In genomic region chr6:126948336-126948735, GRCm38 (mm10) we compare ENCODE assay signal across 12 mouse cellular contexts. TPM values are rescaled to one million over a fixed set of nuclear protein-coding genes. Genes with fewer than 3 reads are reported as not detected.
A peak's percentile ranks its signal among the peaks of the same experiment; 100 is the strongest.
DNase-seq lines count a peak whose midpoint lies in the region; ATAC-seq and TF ChIP-seq lines count a peak whose summit lies in the region.
"Had no signal": no experiment of that assay in that cellular context is flagged by ENCODE, and none has a peak within 500 bp of the region (broad histone marks: within the 10 kb centered on the region; RNA-seq: fewer than 3 reads in every experiment).

No protein-coding gene starts in this region.

- H3K9ac ChIP-seq in kidney, postnatal 0 days (ENCODE audit: low read depth, low read length): no peak overlapping the region
- H3K9ac ChIP-seq in kidney, embryonic 15.5 days: no peak overlapping the region
- no peak overlapping the region for H3K9ac ChIP-seq in MEL (ENCODE audit: control insufficient read depth, low read depth, low read length, poor library complexity, severe bottlenecking)
- H3K9ac ChIP-seq: heart, embryonic 12.5 days; stomach, embryonic 15.5 days had no signal

- H3K9me3 ChIP-seq in kidney, postnatal 0 days (replicated peaks; ENCODE audit: low read length): no peaks in the 10 kb centered on the region
- H3K9me3 ChIP-seq in kidney, embryonic 15.5 days (replicated peaks): no peaks in the 10 kb centered on the region
- no peaks in the 10 kb centered on the region for H3K9me3 ChIP-seq in MEL (replicated peaks; ENCODE audit: insufficient read depth, low read length)
- H3K9me3 ChIP-seq: heart, embryonic 12.5 days; stomach, embryonic 15.5 days had no signal

- peak; percentile 42 for DNase-seq in embryo, embryonic 10.5 days (ENCODE audit: low spot score)
- no peak for DNase-seq in embryo, embryonic 9.5 days (ENCODE audit: extremely low spot score)
- peak; percentile 67 for DNase-seq in kidney, postnatal 0 days (ENCODE audit: low spot score)
- DNase-seq in MEL (ENCODE audit: low read depth, low spot score): peak; percentile 52
- peak; percentile 14 for DNase-seq in mesoderm, embryonic 11.5 days (ENCODE audit: low read depth, low spot score)
- DNase-seq in left cerebral cortex, postnatal 4 days: no peak
- DNase-seq in yolk sac, embryonic 10.5 days (ENCODE audit: low spot score): no peak
- DNase-seq: cerebellum, adult 11-12 months had no signal

- no peaks in the 10 kb centered on the region for H3K4me1 ChIP-seq in kidney, postnatal 0 days (replicated peaks; ENCODE audit: insufficient read depth, low read length)
- H3K4me1 ChIP-seq in kidney, embryonic 15.5 days: no peaks in the 10 kb centered on the region
- no peaks in the 10 kb centered on the region for H3K4me1 ChIP-seq in MEL (ENCODE audit: control insufficient read depth in 1 of 2, insufficient read depth in 2 of 2, low read length in 2 of 2)
- H3K4me1 ChIP-seq: heart, embryonic 12.5 days; stomach, embryonic 15.5 days had no signal

- H3K36me3 ChIP-seq in kidney, postnatal 0 days (ENCODE audit: insufficient read depth, low read length): peaks cover 21% of the 10 kb centered on the region; the same call in 1 of the 2 replicates
- H3K36me3 ChIP-seq in kidney, embryonic 15.5 days: peaks cover 56% of the 10 kb centered on the region
- peaks cover 0 to 1% of the 10 kb centered on the region in 2 experiments; a peak in 1 of 4 replicates for H3K36me3 ChIP-seq in MEL (ENCODE audit: control insufficient read depth in 1 of 2, insufficient read depth in 2 of 2, low read length in 2 of 2)

- peak; percentile 53 for TF ChIP-seq RAD21 in MEL (IDR thresholded peaks at IDR 0.05; ENCODE audit: low read depth, low read length)

- no peak for TF ChIP-seq POLR2A in MEL (IDR thresholded peaks at IDR 0.05; ENCODE audit: control insufficient read depth in 1 of 2, insufficient read depth in 1 of 2, low read depth in 1 of 2, low read length in 2 of 2, poor library complexity in 1 of 2)

- no peak overlapping the region for H3K27ac ChIP-seq in kidney, postnatal 0 days
- no peak overlapping the region for H3K27ac ChIP-seq in kidney, embryonic 15.5 days
- H3K27ac ChIP-seq in MEL (ENCODE audit: control insufficient read depth, low read depth, low read length): no peak overlapping the region
- H3K27ac ChIP-seq: stomach, embryonic 15.5 days had no signal

- TF ChIP-seq CTCF in kidney, postnatal 0 days (IDR thresholded peaks at IDR 0.05; ENCODE audit: low read depth): peak; percentile 69
- peak in 2 of 3 experiments; percentile 45 to 61; a peak in 3 of 6 replicates for TF ChIP-seq CTCF in MEL (IDR thresholded peaks at IDR 0.05 in 2 of 3, conservative IDR thresholded peaks at IDR 0.05 in 1 of 3; ENCODE audit: control insufficient read depth in 1 of 3, insufficient read depth in 1 of 3, low read depth in 2 of 3, low read length in 3 of 3, poor library complexity in 1 of 3, severe bottlenecking in 1 of 3)

- ATAC-seq in kidney, postnatal 0 days (replicated peaks; ENCODE audit: low FRiP score, low read depth): no peak
- no peak for ATAC-seq in kidney, embryonic 15.5 days (replicated peaks; ENCODE audit: low FRiP score)

- no peak for TF ChIP-seq EP300 in MEL (IDR thresholded peaks at IDR 0.05; ENCODE audit: low read depth in 1 of 2, low read length in 2 of 2)

- H3K4me3 ChIP-seq in kidney, postnatal 0 days (replicated peaks; ENCODE audit: low read depth, low read length): no peak overlapping the region
- H3K4me3 ChIP-seq in kidney, embryonic 15.5 days (replicated peaks): no peak overlapping the region
- H3K4me3 ChIP-seq in MEL (ENCODE audit: control insufficient read depth in 1 of 2, insufficient read depth in 1 of 2, low read depth in 2 of 2, low read length in 2 of 2): no peak overlapping the region
- H3K4me3 ChIP-seq: heart, embryonic 12.5 days; stomach, embryonic 15.5 days had no signal

- 90% methylated on average over 4 of the region's 4 CpGs for WGBS in kidney, postnatal 0 days
- WGBS in kidney, embryonic 15.5 days: 93% methylated on average over 4 of the region's 4 CpGs

- no peak overlapping the region for H3K4me2 ChIP-seq in kidney, postnatal 0 days (ENCODE audit: low read length)
- no peak overlapping the region for H3K4me2 ChIP-seq in kidney, embryonic 15.5 days
- H3K4me2 ChIP-seq: heart, embryonic 12.5 days; stomach, embryonic 15.5 days had no signal

- no peaks in the 10 kb centered on the region for H3K27me3 ChIP-seq in kidney, postnatal 0 days (ENCODE audit: insufficient read depth, low read length)
- H3K27me3 ChIP-seq in kidney, embryonic 15.5 days: no peaks in the 10 kb centered on the region
- H3K27me3 ChIP-seq in MEL (ENCODE audit: control insufficient read depth in 1 of 2, insufficient read depth in 2 of 2, low read length in 2 of 2): no peaks in the 10 kb centered on the region
- H3K27me3 ChIP-seq: heart, embryonic 12.5 days; stomach, embryonic 15.5 days had no signal

- intact Hi-C loops in left cerebral cortex, postnatal 4 days (cut with DNase I): loop anchor here (5.0 kb wide), 1 partner anchor 139 kb away; no protein-coding TSS in a partner anchor

- H3K79me2 ChIP-seq in MEL (ENCODE audit: control insufficient read depth, insufficient read depth, low read length, poor library complexity): no peaks in the 10 kb centered on the region

TF ChIP-seq in MEL, 35 proteins besides CTCF, POLR2A, EP300 and RAD21:
- TF ChIP-seq HCFC1 (IDR thresholded peaks at IDR 0.05; ENCODE audit: low read depth, low read length) (no peak), MYC (IDR thresholded peaks at IDR 0.05; ENCODE audit: low read depth, low read length) (no peak), SMC3 (IDR thresholded peaks at IDR 0.05; ENCODE audit: low read depth, low read length) (peak; percentile 49), ZC3H11A (IDR thresholded peaks at IDR 0.05; ENCODE audit: low read depth, low read length) (0 out of 2 replicates have a peak, but pooled peaks have one; percentile 6)

RNA-seq across cellular contexts. Expression of gene D6Wsu163e, which starts 8.6 kb away (rescaled TPM):
- polyA plus RNA-seq in kidney, postnatal 0 days (2015; fragmentation: Nextera tagmentation; extraction: Ambion mirVana): 17.8 and 18.7 TPM in 2 replicates
- 17.2 and 18.0 TPM in 2 replicates for polyA plus RNA-seq in kidney, embryonic 15.5 days (2015; fragmentation: Nextera tagmentation; extraction: Ambion mirVana)
- 31.4 and 36.6 TPM in 2 replicates for total RNA-seq in MEL (2012; rRNA removed)
- polyA plus RNA-seq in MEL (2012; ENCODE audit: insufficient read depth in 1 of 2, insufficient read length in 2 of 2, low read depth in 1 of 2, low replicate concordance in 2 of 2, missing spikeins in 1 of 2): 10 to 100 TPM in 1 of 2 experiments, not detected in 1; 28.4 TPM
- total RNA-seq in left cerebral cortex, postnatal 4 days (2021): 10 to 100 TPM; 44.1 to 55.6 TPM

RNA-seq across cellular contexts. Expression of gene Rad51ap1, which starts 8.9 kb away (rescaled TPM):
- 26.4 and 34.9 TPM in 2 replicates for polyA plus RNA-seq in kidney, postnatal 0 days (2015; fragmentation: Nextera tagmentation; extraction: Ambion mirVana)
- 58.2 and 61.5 TPM in 2 replicates for polyA plus RNA-seq in kidney, embryonic 15.5 days (2015; fragmentation: Nextera tagmentation; extraction: Ambion mirVana)
- 52.8 and 55.2 TPM in 2 replicates for total RNA-seq in MEL (2012; rRNA removed)
- 100 to 1,000 TPM in 1 of 2 experiments, not detected in 1; 108 TPM for polyA plus RNA-seq in MEL (2012; ENCODE audit: insufficient read depth in 1 of 2, insufficient read length in 2 of 2, low read depth in 1 of 2, low replicate concordance in 2 of 2, missing spikeins in 1 of 2)
- 1 to 10 TPM; 6.8 to 8.1 TPM for total RNA-seq in left cerebral cortex, postnatal 4 days (2021)

RNA-seq across cellular contexts. Expression of gene Dyrk4, which starts 26.7 kb away (rescaled TPM):
- polyA plus RNA-seq in kidney, postnatal 0 days (2015; fragmentation: Nextera tagmentation; extraction: Ambion mirVana): not detected in 2 replicates
- polyA plus RNA-seq in kidney, embryonic 15.5 days (2015; fragmentation: Nextera tagmentation; extraction: Ambion mirVana): not detected in 2 replicates
- not detected in 2 replicates for total RNA-seq in MEL (2012; rRNA removed)
- polyA plus RNA-seq in MEL (2012; ENCODE audit: insufficient read depth in 1 of 2, insufficient read length in 2 of 2, low read depth in 1 of 2, low replicate concordance in 2 of 2, missing spikeins in 1 of 2): under 1 TPM in 1 of 2 experiments, not detected in 1; 0.08 TPM
- not detected for total RNA-seq in left cerebral cortex, postnatal 4 days (2021)
- polyA plus RNA-seq: heart, embryonic 12.5 days; kidney, embryonic 16.5 days; stomach, embryonic 15.5 days had no signal

Comparison
In these comparisons a context has a peak if more than half of its experiments do, and no peak if none do; other contexts are left out.
1. DNase-seq: peak in embryo, embryonic 10.5 days (single experiment), kidney, postnatal 0 days (single experiment), MEL (single experiment) and mesoderm, embryonic 11.5 days (single experiment); none in embryo, embryonic 9.5 days (single experiment), left cerebral cortex, postnatal 4 days (single experiment) and yolk sac, embryonic 10.5 days (single experiment).